Mouse (Mus musculus) heart, adult 2 months (tissue): ENCODE measurements at regions not wholly inside any gene's neighbourhood (a gene's known extent, or its start where the extent isn't known, plus 50 kb on each side); places are given as distances from the start of the nearest gene placed in this dataset.

Experiments
- CTCF ChIP-seq: fragments of 200-600 bp; IDR thresholded peaks from 2 replicates; pipeline ENCODE4 v1.8.1; 2022; ENCODE audit warnings: antibody characterized with exemption, mild to moderate bottlenecking, moderate library complexity
- EP300 ChIP-seq: fragments of 200-500 bp; IDR thresholded peaks from 2 replicates; pipeline ENCODE4 v1.6.1; 2011; ENCODE audit warnings: low read depth, low read length, control low read depth; ENCODE audit not compliant: insufficient read depth

DNA sequence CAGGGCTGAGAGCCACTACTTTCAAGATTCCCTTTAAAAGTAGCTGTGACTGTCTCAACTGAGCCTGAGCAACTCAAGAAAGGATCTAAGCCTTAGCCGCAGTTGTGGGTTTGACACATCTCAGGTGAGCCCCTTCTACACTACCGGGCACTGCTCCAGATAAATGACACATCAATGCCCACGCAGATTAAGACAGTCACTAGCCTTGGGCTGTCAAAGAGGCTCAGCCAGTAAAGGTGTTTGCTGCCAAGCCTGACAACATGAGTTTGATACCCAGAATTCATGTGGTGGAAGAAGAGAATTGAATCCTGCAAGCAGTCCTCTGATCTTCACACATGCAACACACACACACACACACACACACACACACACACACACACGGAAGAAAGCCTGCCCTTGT is 65.0 kb upstream of the Adpgk start:
- TF ChIP-seq CTCF = no peak
- TF ChIP-seq EP300 = no peak
